In genomic region chr13:80932816-80933402, GRCm38 (mm10) we compare ENCODE assay signal across 14 mouse cellular contexts. TPM values are rescaled to one million over a fixed set of nuclear protein-coding genes. Genes with fewer than 3 reads are reported as not detected.
DNase-seq lines count a peak whose midpoint lies in the region; ATAC-seq and TF ChIP-seq lines count a peak whose summit lies in the region.
"Had no signal": no experiment of that assay in that cellular context is flagged by ENCODE, and none has a peak within 500 bp of the region (broad histone marks: within the 10 kb centered on the region; RNA-seq: fewer than 3 reads in every experiment).

No protein-coding gene starts in this region.

- no peaks in the 10 kb centered on the region for H3K9me3 ChIP-seq in lung, embryonic 14.5 days (ENCODE audit: low read depth, low read length)
- no peaks in the 10 kb centered on the region for H3K9me3 ChIP-seq in E14TG2a.4 (ENCODE audit: low read length)
- H3K9me3 ChIP-seq: embryonic facial prominence, embryonic 15.5 days; midbrain, embryonic 15.5 days; neural tube, embryonic 13.5 days had no signal

- DNase-seq in lung, embryonic 14.5 days: peak; percentile 16
- DNase-seq in lung, adult 2 months: no peak
- no peak for DNase-seq in thymus, postnatal 0 days (ENCODE audit: low spot score)
- DNase-seq in Muller cell, postnatal 12 days (ENCODE audit: inconsistent ontology term): no peak
- no peak for DNase-seq in right cerebral cortex, postnatal 14 days
- DNase-seq: gastrocnemius, postnatal 36 days; kidney, postnatal 36 days had no signal

- H3K4me2 ChIP-seq in lung, embryonic 14.5 days: no peak overlapping the region
- H3K4me2 ChIP-seq: embryonic facial prominence, embryonic 15.5 days; midbrain, embryonic 15.5 days; neural tube, embryonic 13.5 days had no signal

- H3K27ac ChIP-seq in lung, embryonic 14.5 days (ENCODE audit: low read depth): no peak overlapping the region
- H3K27ac ChIP-seq in bone marrow macrophage, adult 2 months (ENCODE audit: insufficient read depth, low read depth, low read length): peak overlapping the region; percentile 74
- H3K27ac ChIP-seq: embryonic facial prominence, embryonic 15.5 days; midbrain, embryonic 15.5 days; neural tube, embryonic 13.5 days had no signal

- H3K27me3 ChIP-seq in lung, embryonic 14.5 days (ENCODE audit: insufficient read depth, low read length): no peaks in the 10 kb centered on the region
- no peaks in the 10 kb centered on the region for H3K27me3 ChIP-seq in E14TG2a.4 (ENCODE audit: insufficient read depth, low read length)
- H3K27me3 ChIP-seq: embryonic facial prominence, embryonic 15.5 days; midbrain, embryonic 15.5 days; neural tube, embryonic 13.5 days had no signal

- no peak for TF ChIP-seq POLR2A in lung, adult 2 months (IDR thresholded peaks at IDR 0.05; ENCODE audit: borderline replicate concordance, extremely low read depth, low read depth, low read length)
- TF ChIP-seq POLR2A in bone marrow macrophage, adult 2 months (IDR thresholded peaks at IDR 0.05; ENCODE audit: borderline replicate concordance, low read depth, low read length): no peak

- TF ChIP-seq CTCF in lung, embryonic 14.5 days (IDR thresholded peaks at IDR 0.05; ENCODE audit: low read depth): no peak
- TF ChIP-seq CTCF in lung, adult 2 months (IDR thresholded peaks at IDR 0.05; ENCODE audit: insufficient read depth, low read length): no peak
- TF ChIP-seq CTCF in E14TG2a.4 (conservative IDR thresholded peaks at IDR 0.05; ENCODE audit: low read length): no peak
- TF ChIP-seq CTCF in bone marrow macrophage, adult 2 months (IDR thresholded peaks at IDR 0.05; ENCODE audit: low read depth, low read length): no peak

- WGBS in lung, embryonic 14.5 days: 48% methylated on average over 5 of the region's 5 CpGs
- 44% methylated on average over 5 of the region's 5 CpGs for WGBS in lung, adult 2 months

- H3K9ac ChIP-seq in lung, embryonic 14.5 days: no peak overlapping the region
- H3K9ac ChIP-seq: embryonic facial prominence, embryonic 15.5 days; midbrain, embryonic 15.5 days; neural tube, embryonic 13.5 days had no signal

- peak; percentile 28; the same call in 1 of the 2 replicates for ATAC-seq in lung, embryonic 14.5 days (ENCODE audit: insufficient read depth)
- ATAC-seq in megakaryocyte progenitor cell, adult 5-6 weeks (replicated peaks; ENCODE audit: poor library complexity): peak; percentile 96
- ATAC-seq: forebrain, embryonic 16.5 days; midbrain, embryonic 15.5 days had no signal

- no peaks in the 10 kb centered on the region for H3K36me3 ChIP-seq in lung, embryonic 14.5 days (ENCODE audit: insufficient read depth)
- no peaks in the 10 kb centered on the region for H3K36me3 ChIP-seq in E14TG2a.4 (ENCODE audit: insufficient read depth, low read length)
- H3K36me3 ChIP-seq: embryonic facial prominence, embryonic 15.5 days; midbrain, embryonic 15.5 days; neural tube, embryonic 13.5 days had no signal

- no peak overlapping the region for H3K4me3 ChIP-seq in lung, embryonic 14.5 days (ENCODE audit: low read depth, low read length)
- no peak overlapping the region for H3K4me3 ChIP-seq in lung, adult 2 months (replicated peaks; ENCODE audit: extremely low read depth, low read depth, low read length)
- H3K4me3 ChIP-seq in E14TG2a.4 (replicated peaks; ENCODE audit: low read length): peak overlapping the region; percentile 20; the same call in 1 of the 2 replicates
- no peak overlapping the region for H3K4me3 ChIP-seq in bone marrow macrophage, adult 2 months (ENCODE audit: insufficient read depth, low read length)
- H3K4me3 ChIP-seq: embryonic facial prominence, embryonic 15.5 days; midbrain, embryonic 15.5 days; neural tube, embryonic 13.5 days had no signal

- no peaks in the 10 kb centered on the region for H3K4me1 ChIP-seq in lung, embryonic 14.5 days (ENCODE audit: insufficient read depth)
- peaks cover 6% of the 10 kb centered on the region for H3K4me1 ChIP-seq in lung, adult 2 months (ENCODE audit: control insufficient read depth, insufficient read depth, low read length)
- H3K4me1 ChIP-seq in E14TG2a.4 (replicated peaks; ENCODE audit: low read depth, low read length): peaks cover 22% of the 10 kb centered on the region
- H3K4me1 ChIP-seq in bone marrow macrophage, adult 2 months (ENCODE audit: control insufficient read depth, insufficient read depth, low read length): peaks cover 29% of the 10 kb centered on the region
- H3K4me1 ChIP-seq: embryonic facial prominence, embryonic 15.5 days; midbrain, embryonic 15.5 days; neural tube, embryonic 13.5 days had no signal

RNA-seq across cellular contexts. Expression of gene Arrdc3, which starts 49.7 kb away (rescaled TPM):
- polyA plus RNA-seq in lung, embryonic 14.5 days (2014; fragmentation: Nextera tagmentation; extraction: Ambion mirVana): 65.5 and 69.2 TPM in 2 replicates
- 51.8 and 81.7 TPM in 2 replicates for polyA plus RNA-seq in lung, adult 2 months (2012; rRNA removed)
- polyA plus RNA-seq in bone marrow macrophage, adult 2 months (2012; ENCODE audit: insufficient read depth, insufficient read length, missing spikeins): 23.2 and 25.6 TPM in 2 replicates
- 17.5 and 28.3 TPM in 2 replicates for total RNA-seq in megakaryocyte progenitor cell, adult 5-6 weeks (2015)
- total RNA-seq in megakaryocyte progenitor cell, adult 5-6 weeks (2017): 30.9 and 44.2 TPM in 2 replicates
- polyA plus RNA-seq in thymus, postnatal 0 days (2015; fragmentation: Nextera tagmentation; extraction: Ambion mirVana): 14.8 and 21.3 TPM in 2 replicates
